Mouse (Mus musculus): ENCODE results near the gene Tspan31. TPM values are rescaled to one million over a fixed set of nuclear protein-coding genes. Genes with fewer than 3 reads are reported as not detected.

Tspan31 gene
- 118 and 143 TPM in 2 replicates for polyA plus RNA-seq (2011; ENCODE audit: insufficient read length, low read depth, missing spikeins)

DNA sequence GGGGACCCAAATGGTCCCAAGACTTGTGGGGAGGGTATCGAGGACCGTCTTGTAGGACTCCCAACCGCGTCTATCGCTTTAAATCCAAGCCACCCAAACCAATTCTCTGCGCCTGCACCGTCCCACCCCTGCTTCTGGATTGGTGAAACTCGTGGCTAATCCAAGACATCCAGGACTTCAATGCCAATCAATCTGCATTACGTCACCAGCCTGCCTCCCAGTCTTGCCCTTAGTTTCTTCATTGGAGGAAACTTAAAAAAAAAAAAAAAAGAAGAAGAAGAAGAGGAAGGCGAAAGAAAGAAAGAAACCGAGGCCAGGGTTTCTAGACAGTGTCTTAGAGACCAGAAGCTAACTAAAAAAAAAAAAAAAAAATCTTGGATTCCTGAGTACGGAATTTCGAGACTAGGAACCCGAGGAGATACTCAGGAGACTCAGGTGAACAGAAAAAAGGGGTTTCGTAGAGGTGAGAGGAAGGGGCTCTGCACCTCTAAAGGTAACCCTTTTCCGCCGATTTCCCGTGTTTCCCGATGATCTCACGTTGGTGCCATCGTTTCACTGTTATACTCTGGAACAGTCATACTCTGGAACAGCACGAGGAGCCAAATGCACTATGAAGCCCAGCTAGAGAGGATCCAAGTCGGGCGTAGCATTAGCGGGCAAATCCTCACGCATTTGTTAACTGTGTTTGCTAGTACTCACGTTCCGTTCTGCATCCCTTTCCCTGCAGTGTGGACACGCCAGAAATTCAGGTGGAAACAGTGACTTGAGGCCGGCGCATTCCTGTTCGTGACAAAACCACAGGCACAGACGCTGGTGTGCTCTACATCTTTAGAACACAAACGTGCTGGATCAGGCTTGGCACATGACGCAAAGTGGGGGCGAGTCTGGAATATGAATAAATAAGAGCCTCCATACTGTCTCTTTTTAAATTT is at the start of gene Tspan31:
TSS of gene Tspan31 (minus strand) at position 75 of the 932 bp plus-strand sequence.
- Histone ChIP-seq H3K27ac (ENCODE audit: insufficient read depth, low read length) (peak within 1 kb of the TSS; percentile 59), H3K4me1 (ENCODE audit: control insufficient read depth, insufficient read depth, low read length) (peaks cover 5% of the 10 kb centered on the region; the same call in 1 of the 2 replicates), H3K4me3 (ENCODE audit: insufficient read depth, low read length) (peak within 1 kb of the TSS; percentile 81)
- TF ChIP-seq CTCF (IDR thresholded peaks at IDR 0.05; ENCODE audit: borderline replicate concordance, insufficient read depth, low read length): no peak
- TF ChIP-seq POLR2A (IDR thresholded peaks at IDR 0.05; ENCODE audit: low read depth, low read length): peak; percentile 81

GRCm38 (mm10) chr10:127119229-127119628 is 49.2 kb upstream of the Tspan31 start:
- Histone ChIP-seq H3K4me1 (ENCODE audit: control insufficient read depth, insufficient read depth, low read length) (peaks cover 2% of the 10 kb centered on the region; the same call in 1 of the 2 replicates), H3K4me3 (ENCODE audit: insufficient read depth, low read length) (no peak overlapping the region), H3K27ac (ENCODE audit: insufficient read depth, low read length) (no peak overlapping the region)
- TF ChIP-seq POLR2A (IDR thresholded peaks at IDR 0.05; ENCODE audit: low read depth, low read length) (no peak), CTCF (IDR thresholded peaks at IDR 0.05; ENCODE audit: borderline replicate concordance, insufficient read depth, low read length) (no peak)

- no peak for TF ChIP-seq CTCF (IDR thresholded peaks at IDR 0.05; ENCODE audit: borderline replicate concordance, insufficient read depth, low read length)
- Histone ChIP-seq H3K4me3 (ENCODE audit: insufficient read depth, low read length) (no peak overlapping the region), H3K4me1 (ENCODE audit: control insufficient read depth, insufficient read depth, low read length) (peaks cover 2% of the 10 kb centered on the region; the same call in 1 of the 2 replicates), H3K27ac (ENCODE audit: insufficient read depth, low read length) (no peak overlapping the region)
Observed at GRCm38 (mm10) chr10:127118470-127118869, 48.4 kb upstream of the Tspan31 start.

GRCm38 (mm10) chr10:127115068-127115467 is 45.0 kb upstream of the Tspan31 start:
- H3K4me1 ChIP-seq (ENCODE audit: control insufficient read depth, insufficient read depth, low read length): no peaks in the 10 kb centered on the region
- TF ChIP-seq CTCF (IDR thresholded peaks at IDR 0.05; ENCODE audit: borderline replicate concordance, insufficient read depth, low read length): no peak
- no peak for TF ChIP-seq POLR2A (IDR thresholded peaks at IDR 0.05; ENCODE audit: low read depth, low read length)
- no peak overlapping the region for H3K27ac ChIP-seq (ENCODE audit: insufficient read depth, low read length)
- no peak overlapping the region for H3K4me3 ChIP-seq (ENCODE audit: insufficient read depth, low read length)

DNA sequence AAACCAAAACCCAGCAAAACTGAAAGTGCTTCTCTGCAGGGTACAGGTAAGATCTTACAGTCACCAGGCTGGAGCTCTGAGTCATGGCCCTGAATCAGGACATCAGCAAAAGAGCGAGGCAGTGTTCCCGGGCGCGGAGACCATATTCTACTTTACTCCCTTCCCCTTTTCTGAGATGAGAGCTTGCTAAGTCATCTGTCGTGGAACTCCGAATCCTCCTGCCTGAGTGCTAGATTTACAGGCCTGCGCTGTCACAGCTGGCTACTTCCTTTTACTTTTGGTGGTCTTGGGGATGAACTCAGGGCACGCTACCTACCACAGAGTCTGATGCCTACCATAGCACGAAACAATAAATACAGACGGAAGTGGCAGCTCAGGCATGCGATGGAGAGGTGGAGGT is 44.3 kb upstream of the Tspan31 start:
- Histone ChIP-seq H3K4me3 (ENCODE audit: insufficient read depth, low read length) (no peak overlapping the region), H3K4me1 (ENCODE audit: control insufficient read depth, insufficient read depth, low read length) (no peaks in the 10 kb centered on the region), H3K27ac (ENCODE audit: insufficient read depth, low read length) (no peak overlapping the region)
- TF ChIP-seq CTCF (IDR thresholded peaks at IDR 0.05; ENCODE audit: borderline replicate concordance, insufficient read depth, low read length) (no peak), POLR2A (IDR thresholded peaks at IDR 0.05; ENCODE audit: low read depth, low read length) (no peak)

GRCm38 (mm10) chr10:127111001-127111887 is 41.2 kb upstream of the Tspan31 start:
- no peaks in the 10 kb centered on the region for H3K4me1 ChIP-seq (ENCODE audit: control insufficient read depth, insufficient read depth, low read length)
- TF ChIP-seq POLR2A (IDR thresholded peaks at IDR 0.05; ENCODE audit: low read depth, low read length): no peak
- no peak for TF ChIP-seq CTCF (IDR thresholded peaks at IDR 0.05; ENCODE audit: borderline replicate concordance, insufficient read depth, low read length)
- no peak overlapping the region for H3K27ac ChIP-seq (ENCODE audit: insufficient read depth, low read length)
- no peak overlapping the region for H3K4me3 ChIP-seq (ENCODE audit: insufficient read depth, low read length)

DNA sequence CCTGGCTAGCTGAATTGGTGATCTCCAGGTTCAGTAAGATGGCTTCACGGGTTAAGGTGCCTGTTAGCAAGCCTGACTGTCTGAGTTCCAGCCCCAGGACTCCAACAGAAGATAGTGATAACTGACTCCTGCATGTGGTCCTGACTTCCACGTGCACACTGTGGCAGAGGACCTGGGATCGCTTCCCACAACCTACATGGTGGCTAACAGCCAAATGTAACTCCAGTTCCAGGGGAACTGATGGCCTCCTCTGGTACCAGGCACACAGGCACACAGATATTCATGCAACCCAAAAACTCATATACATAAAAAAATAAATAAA is 38.2 kb upstream of the Tspan31 start:
- no peaks in the 10 kb centered on the region for H3K4me1 ChIP-seq (ENCODE audit: control insufficient read depth, insufficient read depth, low read length)
- no peak overlapping the region for H3K4me3 ChIP-seq (ENCODE audit: insufficient read depth, low read length)
- no peak for TF ChIP-seq POLR2A (IDR thresholded peaks at IDR 0.05; ENCODE audit: low read depth, low read length)
- TF ChIP-seq CTCF (IDR thresholded peaks at IDR 0.05; ENCODE audit: borderline replicate concordance, insufficient read depth, low read length): no peak
- no peak overlapping the region for H3K27ac ChIP-seq (ENCODE audit: insufficient read depth, low read length)

DNA sequence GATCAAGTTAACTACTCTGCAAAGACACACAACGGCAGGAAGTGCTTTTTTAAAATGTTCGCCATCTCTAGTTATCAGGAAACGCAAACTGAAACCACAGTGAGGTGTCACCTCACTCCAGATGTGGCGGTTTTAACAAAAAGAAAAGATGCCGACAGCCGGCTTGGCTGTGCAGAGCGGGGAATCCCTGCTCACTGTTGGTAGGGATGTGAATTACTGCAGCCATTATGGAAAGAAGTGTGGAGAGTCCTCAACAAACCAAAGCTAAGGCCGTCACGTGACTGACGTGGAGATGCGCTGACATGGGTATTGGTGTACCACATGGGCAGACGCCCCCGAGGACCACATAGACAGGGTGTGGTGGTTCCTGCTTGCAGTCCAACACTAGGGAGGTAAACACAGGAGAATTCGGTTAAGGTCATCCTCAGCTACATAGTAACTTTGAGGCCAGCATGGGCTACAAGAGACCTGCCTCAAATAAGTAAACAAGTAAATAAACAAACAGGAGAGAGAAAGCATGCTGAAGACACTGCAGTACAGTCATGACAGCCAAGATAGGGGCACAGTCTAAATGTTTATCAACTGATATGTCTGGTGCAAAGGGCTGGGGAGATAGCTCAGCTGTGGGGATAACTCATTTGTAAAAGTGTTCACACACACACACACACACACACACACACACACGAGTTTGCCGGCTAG is 37.6 kb upstream of the Tspan31 start:
- Histone ChIP-seq H3K4me3 (ENCODE audit: insufficient read depth, low read length) (no peak overlapping the region), H3K27ac (ENCODE audit: insufficient read depth, low read length) (no peak overlapping the region), H3K4me1 (ENCODE audit: control insufficient read depth, insufficient read depth, low read length) (no peaks in the 10 kb centered on the region)
- TF ChIP-seq CTCF (IDR thresholded peaks at IDR 0.05; ENCODE audit: borderline replicate concordance, insufficient read depth, low read length): no peak
- TF ChIP-seq POLR2A (IDR thresholded peaks at IDR 0.05; ENCODE audit: low read depth, low read length): no peak

DNA sequence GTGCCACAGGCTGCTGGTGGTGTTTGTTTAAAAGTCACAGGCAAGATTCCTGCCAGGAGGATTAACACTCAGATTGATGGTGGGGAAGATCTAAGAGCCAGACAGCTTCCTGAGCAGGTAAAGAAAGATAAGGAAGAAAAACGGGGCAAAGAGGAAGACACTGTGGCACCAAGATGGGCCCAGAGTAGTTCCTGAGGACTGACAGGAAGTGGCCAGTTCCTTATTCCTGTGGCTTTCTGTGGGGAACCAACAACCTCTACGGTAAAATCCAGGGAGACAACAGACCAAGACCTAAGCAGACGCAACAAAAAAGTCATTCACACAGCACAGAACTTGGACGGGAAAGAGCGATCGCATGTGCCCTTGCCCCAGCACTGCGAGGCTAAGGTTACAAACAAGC is 33.6 kb upstream of the Tspan31 start:
- H3K27ac ChIP-seq (ENCODE audit: insufficient read depth, low read length): no peak overlapping the region
- TF ChIP-seq CTCF (IDR thresholded peaks at IDR 0.05; ENCODE audit: borderline replicate concordance, insufficient read depth, low read length): no peak
- no peaks in the 10 kb centered on the region for H3K4me1 ChIP-seq (ENCODE audit: control insufficient read depth, insufficient read depth, low read length)
- H3K4me3 ChIP-seq (ENCODE audit: insufficient read depth, low read length): no peak overlapping the region

Measured in embryonic fibroblast, embryonic 13.5 days (primary cell).